Mouse (Mus musculus) c-Kit-positive CD71-positive TER-119-positive erythroid progenitor cells, embryonic 14.5 days (primary cell): ENCODE measurements around the gene Ccdc121.

Experiments used
- DNase-seq: peaks from one replicate; pipeline ENCODE4 v3.0.0-alpha.2; 2013; ENCODE audit warnings: low spot score

The Ccdc121 gene

DNA sequence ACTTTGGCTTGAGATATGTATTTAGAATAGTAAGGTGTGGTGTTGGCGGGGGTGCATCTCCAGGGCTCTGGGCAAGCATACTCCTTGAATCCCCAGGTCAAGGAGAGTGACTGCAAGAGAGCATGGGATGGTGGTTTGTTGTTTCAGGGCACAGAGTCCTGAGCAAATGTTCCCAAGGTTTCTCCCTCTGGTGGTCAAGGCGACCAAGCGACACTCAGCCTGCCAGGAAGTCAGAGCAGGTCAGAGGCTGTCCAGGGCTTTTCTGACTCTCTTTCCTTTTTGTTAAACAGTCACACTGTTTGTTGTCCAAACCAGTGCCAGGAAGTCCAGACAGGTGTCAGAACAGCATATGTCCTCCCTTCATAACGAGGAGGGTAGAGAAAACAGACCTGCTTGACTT lies at the start of gene Ccdc121:
Ccdc121 (minus strand) TSS at position 145 of the 400 bp plus-strand sequence.
- no peak for DNase-seq

DNA sequence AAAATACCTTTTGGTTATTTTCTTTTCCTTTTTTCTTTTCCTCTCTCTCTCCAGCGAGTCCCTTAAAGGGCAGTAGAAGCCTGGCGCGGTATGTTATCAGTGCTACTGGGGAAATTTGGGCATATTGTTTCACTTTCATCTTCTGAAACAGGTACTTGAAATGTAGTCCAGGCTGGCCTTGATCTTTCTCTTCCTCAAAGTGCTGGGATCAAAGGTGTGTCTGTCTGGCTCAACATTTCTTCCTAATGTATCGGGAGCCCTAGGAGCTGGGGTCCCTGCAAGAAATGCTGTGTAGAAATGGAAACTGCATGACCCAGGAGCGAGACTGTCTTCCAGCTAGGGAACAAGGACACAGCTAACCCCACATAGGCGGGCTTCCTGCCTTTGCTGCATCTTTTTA lies 49.1 kb upstream of the Ccdc121 start:
- DNase-seq, result no peak

DNA sequence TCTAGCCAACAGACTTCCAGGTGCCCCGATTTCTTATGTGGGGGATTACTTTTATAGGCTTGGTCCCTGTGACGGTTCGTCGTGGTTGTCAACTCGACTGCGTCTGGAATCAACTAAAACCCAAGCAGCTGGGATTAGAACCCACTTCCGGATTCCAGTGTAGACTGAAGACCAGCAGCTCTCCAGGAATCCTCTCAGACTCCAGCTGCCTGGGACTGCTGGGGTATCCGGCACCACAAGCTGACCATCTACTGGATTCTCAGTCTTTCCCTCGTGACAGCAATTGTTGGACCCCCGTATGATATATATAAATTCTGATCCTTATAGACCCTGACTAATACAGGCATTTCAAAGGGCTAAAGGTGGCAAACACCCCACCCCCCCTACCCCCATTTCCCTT lies 48.4 kb upstream of the Ccdc121 start:
- DNase-seq, result no peak

DNA sequence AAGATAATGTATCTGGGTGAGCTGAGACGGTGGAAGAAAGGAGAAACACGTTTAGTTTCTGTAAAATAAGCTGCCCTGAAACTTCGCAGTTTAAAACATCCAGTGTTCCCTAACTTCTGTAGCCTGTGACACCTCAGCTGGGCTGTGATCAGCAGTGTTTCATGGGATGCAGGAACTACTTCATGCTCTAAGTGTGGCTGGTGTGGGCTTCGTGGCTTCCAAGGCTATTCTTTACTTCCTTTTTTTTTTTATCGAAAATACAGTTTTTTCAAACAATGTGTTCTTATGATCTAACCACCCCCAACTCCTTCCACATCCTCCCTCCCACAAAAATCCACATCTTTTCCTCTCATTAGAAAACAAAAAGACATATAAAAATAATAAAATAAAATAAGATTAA lies 44.2 kb upstream of the Ccdc121 start:
- no peak for DNase-seq

DNA sequence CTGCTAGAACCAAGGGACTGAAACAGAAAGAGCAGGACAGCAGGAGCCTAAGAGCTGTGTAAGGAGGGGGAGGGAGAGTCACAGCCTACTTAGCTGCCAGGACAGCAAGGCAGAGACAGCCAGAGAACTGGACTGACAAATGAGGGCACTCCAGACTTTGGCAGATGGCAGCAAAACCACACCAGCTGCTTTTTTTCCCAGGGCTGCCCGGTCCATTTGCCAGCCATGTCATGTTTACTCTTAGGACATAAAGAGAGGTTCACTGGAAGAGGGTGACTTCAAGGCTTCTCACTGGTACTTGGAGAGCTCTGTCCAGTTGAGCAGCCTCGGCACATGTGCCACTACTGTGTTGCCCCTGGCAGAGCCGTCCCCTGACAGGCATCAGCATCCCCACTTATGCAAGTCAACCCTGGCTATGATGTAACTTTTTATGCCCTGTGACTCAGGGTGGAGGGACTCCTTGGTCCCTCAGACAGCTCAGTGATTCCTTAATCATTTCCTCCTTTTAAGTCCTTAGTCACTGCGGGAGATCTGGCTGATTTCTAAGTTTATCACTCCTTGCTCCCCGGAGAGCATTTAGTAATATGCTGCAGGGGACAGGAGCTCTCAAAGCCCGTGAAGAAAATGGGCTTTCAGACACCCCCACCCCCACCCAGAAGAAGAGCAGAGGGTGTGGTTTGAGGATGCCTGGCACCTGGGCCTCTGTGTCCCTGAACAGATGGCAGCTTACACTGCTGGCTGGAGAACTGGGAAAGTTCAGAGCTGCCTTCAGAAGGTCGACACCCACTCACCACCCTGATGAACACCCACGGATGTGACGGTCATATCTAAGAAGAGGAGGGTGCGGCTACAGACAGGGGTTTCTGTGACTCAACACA lies 41.5 kb upstream of the Ccdc121 start:
- DNase-seq, result no peak

DNA sequence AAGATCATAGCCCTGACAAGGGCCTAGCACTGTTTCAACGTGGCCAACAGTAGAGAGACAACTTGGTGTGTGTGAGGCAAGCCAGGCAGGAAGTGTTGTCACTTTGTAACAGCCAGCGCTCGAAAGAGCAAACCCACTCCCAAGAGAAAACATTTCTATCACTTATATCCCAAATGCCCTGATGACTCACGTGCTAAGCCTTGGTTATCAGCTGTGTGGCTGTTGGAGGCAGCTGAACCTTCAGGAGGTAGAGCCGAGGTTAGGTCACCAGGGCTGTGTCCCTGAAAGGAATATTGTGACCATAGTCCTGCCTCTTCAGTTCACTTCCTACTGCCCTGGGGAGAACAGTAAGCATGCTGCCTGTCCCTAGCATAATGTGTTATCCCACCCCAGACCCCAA lies 39.6 kb upstream of the Ccdc121 start:
- DNase-seq, result no peak

DNA sequence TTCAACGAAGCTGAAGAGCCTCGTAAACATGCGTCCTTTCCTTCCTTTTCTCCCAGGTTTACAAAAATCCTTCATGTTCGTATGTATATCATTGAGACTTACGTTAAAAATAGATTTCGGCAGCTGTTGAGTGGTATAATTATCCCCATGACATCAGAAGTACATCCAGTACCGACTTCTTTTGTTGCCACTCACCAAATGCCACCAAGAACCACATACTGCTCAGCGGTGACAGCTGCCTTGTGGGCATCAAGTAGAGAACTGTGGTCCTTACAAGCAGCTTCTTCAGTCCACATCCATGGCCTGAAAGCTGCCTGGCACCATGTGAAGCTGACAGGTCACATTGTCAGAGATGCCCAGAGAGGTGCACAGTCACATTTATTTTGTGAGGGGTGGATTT lies 38.7 kb upstream of the Ccdc121 start:
- DNase-seq, result no peak

DNA sequence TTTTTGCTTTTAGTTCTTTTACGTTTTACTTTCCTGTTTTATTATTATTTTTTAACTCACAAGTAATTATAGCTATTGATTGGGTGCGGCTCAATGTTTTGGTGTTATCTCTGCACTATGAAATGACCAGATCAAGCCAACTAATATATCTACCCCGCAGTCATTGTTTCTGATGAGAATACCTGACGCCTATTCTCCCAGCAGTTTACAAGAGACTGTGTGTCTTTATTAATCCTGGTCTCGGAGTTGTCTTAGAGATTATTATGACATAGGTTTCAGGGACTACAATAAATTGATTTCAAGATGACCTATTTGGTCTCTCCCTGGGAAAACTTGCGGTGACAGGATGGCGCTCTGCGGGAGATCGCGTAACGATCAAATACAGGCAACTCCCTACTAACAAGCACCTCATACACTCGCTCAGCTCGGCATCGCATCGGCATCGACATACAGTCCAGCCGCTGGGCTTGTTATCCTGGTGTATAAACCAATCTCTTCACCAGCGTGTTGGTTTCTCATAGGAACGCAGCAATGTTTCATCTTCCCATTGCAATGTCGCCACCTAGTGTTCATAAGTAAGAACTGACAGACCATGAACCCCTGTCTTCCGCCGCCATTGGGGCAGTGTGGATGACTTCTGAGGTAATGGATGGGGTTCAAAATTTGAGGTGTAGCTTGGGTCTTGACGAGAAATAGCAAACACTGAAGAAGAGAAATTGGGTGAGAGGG lies 34.0 kb upstream of the Ccdc121 start:
- peak; percentile 62 for DNase-seq

DNA sequence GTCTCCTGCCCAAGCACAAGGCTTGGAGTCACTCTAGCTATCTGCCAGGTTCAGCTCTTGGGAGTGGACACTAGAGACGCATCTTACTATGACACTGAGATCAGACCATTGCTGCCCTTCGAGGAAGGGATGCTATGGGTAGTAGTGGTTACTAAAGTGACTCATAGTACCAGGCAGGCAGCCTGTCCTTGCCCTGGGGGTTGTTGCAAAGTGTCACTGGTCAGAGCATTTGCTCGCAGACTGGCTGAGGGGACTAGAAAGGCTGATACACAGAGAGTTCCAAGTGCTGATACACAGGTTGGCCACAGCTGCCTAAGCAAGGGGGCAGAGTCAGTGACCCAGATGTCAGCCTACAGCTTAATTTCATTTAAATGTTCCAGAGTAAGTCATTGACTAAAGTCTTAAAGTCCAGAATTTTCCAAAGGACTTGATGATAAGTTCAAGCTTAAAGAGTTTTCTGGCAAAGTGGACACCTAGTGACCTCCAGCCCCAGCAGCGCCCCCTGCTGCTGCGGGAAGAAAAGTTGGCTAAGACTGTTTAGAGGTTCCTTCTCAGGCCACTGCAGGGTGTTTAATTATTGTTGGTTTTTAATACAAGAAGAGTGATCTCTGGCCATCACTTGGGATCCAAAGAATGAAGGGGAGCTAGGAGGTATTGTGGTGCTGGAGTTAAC lies 32.6 kb upstream of the Ccdc121 start:
- DNase-seq, result no peak

DNA sequence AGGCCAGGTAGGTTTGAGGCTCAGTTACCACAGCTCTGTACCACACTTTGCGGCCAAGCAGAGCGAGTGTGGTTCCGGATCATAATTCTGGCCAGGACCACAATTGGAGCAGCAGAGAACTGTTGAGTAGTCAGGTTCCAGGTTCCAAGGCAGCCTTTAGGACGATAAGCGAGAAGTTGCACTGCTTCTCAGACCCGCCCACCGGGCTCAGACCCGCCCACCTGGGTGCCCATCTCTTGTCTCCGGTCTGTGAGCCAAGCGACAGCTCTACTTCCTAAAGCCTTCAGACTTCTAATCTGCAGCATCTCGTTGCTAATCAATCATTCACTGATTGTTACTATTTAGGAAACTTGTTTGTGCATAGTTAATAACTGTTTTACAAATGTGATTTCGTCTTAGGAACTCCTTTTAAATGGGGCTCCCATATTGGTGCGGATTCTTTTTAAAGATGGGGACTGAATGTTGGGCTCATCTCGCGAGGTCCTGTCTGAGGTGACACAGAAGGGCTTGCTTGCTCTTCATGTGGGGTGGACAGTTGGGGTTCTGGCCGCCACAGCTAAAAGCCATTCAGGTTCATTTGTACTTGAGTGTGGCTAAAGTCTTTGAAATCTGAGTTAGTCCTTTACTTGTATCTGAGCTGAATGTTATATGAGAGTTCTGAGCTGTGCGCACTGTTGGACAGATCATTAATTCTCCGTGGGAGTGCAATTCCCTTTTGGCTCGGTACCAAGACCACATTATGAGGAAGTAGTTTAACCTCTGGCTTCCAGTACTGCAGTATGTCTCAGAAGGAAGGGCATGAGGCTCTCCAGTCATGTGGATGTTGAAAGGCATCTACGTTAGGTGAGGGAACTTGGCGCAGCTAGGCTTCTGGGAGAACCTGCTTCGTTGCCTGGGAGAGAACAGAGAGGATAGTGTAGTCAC lies 28.9 kb upstream of the Ccdc121 start:
- no peak for DNase-seq

DNA sequence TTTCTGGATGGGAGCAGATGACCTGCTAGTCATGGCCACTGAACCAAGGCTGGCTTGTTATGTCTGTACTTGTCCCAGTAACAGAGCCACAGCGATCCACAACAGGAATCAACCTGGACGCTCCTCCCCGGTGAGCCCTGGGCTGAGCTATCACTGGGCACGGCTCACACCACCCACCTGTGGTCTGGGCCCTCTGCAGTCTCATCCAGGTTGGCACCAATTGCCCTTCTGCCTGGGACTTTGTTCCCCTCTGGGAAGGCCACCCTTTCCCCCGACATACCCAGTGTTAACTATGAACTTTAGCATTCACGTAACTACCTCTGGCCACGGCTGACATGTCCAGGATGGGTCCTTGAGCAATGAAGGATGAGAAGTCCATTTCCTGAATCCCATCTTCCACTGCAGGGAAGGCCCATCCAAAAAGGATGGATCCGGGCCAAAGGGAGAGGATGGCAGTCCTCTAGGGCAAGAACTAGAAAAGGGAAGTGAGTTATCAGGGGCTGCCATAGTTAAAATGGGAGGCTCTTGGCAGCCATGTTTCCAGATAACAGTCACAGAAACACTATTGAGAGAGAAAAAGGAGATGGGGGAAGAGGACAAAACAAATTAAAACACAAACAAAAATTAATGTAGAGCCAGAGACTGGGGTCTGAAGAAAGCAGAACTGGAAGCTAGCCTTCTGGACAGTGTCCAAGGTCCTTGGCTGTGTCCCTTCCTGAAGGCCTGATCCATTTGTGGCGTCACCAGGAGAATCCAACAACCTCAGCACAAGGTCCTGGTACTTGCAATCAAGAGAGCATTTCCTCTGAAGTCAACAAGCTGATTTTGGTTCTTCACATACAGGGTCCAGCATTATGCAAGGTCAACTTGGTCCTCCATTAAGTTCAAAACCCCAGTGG lies 26.6 kb upstream of the Ccdc121 start:
- no peak for DNase-seq

DNA sequence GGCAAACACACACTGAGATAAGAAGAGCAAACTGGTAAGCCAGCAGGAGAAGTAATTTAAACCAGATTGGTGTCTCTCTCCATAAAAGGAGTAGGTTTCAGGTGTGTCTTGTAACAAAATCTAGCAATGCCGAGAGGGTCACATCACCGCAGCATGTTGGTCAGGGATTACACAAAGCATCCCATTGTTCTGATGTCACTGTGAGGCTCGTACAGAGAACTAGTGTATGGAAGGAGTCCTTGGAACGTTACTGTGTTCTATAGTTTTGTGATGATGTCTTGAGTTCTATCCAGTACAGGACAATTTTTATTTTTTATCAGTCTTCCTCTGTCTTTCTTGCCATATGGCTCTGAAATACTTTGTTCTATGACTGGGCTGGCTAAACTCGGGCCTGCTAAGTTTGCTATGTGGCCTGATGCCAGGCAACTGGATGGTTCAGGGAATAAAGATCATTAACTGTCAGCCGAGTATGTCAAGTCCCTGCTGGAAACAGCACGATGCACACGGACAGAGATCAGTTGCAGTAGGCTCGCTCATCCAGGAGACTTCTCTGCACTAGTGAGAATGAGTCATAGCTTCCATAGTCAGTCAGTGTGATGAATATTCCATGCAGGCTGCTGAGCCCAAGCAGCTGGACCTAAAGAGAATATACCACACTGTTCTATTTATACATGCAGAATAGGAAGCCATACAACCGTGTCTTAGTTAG lies 24.1 kb upstream of the Ccdc121 start:
- no peak for DNase-seq

DNA sequence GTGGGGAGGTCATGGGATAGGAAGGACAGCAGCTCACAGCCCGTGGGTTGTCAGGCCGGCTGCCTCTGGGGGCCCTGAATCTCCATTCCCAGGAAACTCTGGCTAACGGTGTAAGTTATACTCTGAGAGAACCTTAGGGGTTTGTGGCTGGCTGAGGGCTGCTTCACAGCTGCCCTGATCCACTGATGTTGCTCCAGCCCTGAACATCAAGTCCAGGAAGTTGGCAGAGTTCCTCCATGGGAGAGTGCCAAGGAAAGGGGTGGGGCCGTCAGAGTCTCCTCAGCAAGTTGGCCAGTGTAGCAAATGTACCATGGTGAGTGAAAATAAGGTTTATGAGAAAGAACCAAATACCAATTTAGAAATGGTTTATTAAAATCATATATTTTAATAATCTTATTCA lies 18.1 kb upstream of the Ccdc121 start:
- no peak for DNase-seq

DNA sequence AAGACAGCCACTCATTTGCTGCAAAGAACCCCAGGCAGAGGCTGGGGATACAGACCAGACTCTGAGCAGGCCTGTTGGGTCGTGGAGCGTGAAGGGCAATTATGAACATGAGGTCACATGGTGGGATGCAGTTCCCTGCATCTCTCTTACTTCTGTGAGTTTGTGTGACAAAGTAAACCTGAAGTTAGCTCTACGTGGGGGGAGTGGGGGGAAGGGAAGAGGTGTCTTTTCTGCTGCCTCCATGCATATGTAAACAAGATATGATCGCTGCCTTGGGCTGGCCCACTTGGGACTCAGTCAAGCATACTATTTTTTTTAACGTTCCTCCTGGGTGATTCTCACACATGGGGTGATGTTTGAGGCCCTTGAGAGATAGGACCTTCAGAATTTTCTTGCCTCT lies 14.7 kb upstream of the Ccdc121 start:
- DNase-seq, result no peak

DNA sequence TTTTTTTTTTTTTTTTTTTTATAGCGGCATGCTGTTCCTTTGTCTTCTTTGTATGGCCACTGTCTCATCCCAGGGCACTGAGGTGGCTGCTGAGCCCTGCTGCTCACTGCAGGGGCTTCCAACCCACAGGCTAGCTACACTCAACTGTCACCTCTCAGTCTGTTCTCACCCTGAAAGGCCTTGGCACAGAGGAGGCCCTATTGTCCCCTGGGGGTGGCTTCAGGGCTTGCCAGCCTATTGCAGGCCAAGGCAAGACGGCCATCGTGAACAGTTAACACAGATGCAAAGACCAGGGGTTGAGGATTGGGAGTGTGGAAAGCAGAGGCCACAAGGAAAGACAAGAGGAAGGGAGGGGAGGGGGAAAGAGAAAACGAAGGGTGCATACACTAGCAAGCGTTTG lies 12.6 kb upstream of the Ccdc121 start:
- DNase-seq, result no peak

DNA sequence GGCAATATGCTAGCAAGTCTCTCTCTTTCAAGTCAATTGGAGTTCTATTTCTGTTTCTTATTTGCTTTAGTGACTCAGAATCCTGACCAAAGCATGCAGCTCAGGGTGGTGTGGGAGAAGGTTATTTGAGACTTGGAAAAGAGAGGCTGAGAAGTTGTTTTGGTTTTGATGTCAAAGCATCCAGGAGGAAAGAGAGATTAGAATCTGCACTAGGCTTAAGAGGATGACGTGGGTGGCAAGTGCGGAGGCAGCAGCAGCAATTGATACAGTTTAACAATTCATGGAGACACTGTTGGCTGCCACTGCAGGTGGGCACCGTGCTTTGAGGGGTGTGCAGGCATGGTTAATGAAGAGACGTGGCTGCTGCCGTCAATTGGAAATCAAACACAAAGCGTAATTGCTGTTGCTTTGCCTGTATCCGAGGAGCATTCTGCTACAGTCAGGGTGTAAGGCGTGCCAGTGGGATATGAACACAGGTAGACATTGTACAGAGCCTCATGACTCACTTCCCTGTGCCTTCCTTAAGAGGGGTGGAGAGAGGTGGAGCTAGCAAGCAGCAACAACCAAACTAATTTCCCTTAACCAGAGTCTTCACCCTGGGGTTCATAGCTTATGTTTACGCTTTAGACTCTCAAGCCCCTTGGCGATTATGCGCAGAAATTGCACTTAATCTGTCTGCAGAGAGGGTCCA lies 10.3 kb upstream of the Ccdc121 start:
- no peak for DNase-seq

DNA sequence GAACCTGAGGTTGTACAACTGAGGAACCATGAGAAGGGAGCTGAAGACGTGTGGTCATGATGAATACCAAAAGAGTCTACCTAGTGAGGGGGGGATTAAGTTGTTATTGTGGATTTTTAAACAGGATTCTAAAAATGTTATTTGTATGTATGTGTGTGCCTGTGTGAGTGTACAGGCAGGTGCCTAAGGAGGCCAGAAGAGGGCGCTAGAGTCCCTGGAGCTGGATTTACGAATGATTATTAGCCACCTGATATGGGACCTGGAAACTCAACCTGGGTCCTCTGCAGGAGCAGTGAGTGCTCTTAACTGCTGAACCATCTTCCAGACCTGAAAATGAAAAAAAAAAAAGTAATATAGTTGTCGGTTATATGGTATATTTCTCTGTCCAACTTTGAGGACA lies 7.9 kb upstream of the Ccdc121 start:
- no peak for DNase-seq

DNA sequence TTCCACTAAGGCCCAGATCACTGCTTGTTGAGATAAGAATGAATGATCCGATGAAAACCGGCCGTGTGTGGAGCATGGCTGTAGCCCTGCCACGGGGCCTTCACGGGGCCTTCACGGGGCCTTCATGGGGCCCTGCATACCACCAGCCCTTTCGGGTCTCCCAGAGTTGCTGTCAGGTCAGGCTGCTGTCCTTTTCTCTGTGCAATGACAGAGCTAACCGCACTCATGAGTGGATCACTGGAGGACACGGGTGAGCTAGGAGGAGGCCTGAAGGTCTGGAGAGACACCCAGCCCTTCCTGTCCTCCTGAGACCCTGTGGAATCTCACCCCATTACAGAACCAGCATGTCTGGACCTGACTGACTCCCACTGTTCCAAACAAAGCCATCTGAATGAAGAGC lies 6.8 kb upstream of the Ccdc121 start:
- DNase-seq, result no peak

DNA sequence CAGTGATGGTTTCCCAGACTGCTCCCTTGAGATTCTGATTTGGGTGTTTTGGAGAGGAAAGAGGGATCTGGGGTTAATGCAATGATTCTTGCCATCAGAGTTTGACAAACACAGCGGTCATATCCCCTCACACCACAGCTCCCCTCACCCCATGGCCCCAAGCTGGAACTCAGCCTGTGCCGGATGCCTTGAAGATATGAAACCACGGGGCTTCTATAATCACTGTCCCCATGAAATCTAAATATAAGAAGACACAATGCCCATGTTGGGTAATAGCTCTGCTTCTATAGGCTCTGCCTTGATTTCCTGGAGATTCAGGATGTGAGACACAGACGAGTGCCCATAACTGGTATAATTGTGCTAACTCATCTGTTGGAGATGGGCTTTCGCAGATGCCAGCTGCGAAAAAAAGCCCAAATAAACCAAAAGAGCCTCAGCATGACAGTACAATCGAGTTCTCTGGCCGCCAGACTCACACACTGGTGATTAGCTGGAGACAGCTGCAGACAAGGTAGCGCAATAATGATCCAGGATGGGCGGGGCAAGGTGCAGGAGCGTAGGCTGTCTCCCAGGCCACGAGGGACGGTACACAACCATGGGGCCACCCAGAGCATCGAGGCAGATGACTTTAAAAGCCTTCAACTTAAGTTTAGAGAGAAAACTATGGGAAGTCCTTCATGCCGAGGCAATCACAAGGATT lies 1.3 kb upstream of the Ccdc121 start:
- no peak for DNase-seq
